Mouse (Mus musculus): Measurements from ENCODE around the gene Thpo.

DNA sequence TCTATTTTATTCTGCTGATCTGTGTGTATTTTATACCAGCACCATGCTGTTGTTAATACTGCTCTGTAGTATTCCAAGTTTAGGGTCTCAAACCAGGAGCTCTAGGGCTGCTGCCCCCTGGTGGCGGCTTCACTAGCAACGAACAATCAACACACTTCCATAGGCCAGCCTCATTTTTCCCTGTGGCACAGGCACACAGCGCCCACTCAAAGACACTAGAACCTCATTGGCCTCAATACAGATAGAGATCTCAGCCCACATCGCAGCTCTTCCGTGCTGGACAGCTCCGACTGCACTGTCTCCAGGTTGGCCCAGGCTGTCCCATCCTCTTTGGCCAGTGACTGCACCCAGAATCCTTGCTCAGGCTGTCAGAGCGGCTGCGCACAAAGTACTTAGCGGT is 30.9 kb upstream of the Thpo start:
- TF ChIP-seq POLR2A (IDR thresholded peaks at IDR 0.05; ENCODE audit: low read depth, low read length), result no peak
- 0 out of 2 replicates have a peak, but pooled peaks have one; percentile 15 for TF ChIP-seq CTCF (IDR thresholded peaks at IDR 0.05; ENCODE audit: borderline replicate concordance, insufficient read depth, low read length)
